Mouse (Mus musculus): Measurements from ENCODE around the gene Fat3. TPM values are rescaled to one million over a fixed set of nuclear protein-coding genes. Genes with fewer than 3 reads are reported as not detected.

Fat3 gene
- polyA plus RNA-seq, 1 experiment from 2014 or later, result 10.2 TPM

DNA sequence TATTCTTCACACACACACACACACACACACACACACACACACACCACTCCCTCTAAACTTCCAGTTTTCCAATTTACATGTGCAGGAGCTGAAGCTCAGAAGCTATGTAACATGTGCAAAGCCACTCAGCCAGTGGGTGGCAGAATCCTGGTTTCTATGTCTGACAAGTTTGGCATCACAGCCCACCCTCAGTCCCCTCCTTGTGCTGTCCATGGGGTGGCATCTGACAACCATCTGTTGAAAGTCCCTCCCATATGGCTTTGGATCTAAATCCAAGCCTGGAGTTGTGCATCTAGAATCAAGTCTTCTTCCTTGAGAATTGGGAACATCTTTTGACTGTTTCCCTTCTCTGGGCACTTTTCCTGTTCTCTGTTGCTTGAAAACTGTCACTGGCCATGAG, 464.7 kb downstream of the Fat3 start:
- no peak overlapping the region for H3K4me3 ChIP-seq (replicated peaks)
- H3K9me3 ChIP-seq (replicated peaks), result no peaks in the 10 kb centered on the region
- H3K27me3 ChIP-seq (replicated peaks), result no peaks in the 10 kb centered on the region
- no peak overlapping the region for H3K9ac ChIP-seq (replicated peaks)
- H3K4me2 ChIP-seq, result no peak overlapping the region
- H3K36me3 ChIP-seq, result no peaks in the 10 kb centered on the region
- no peak for ATAC-seq (ENCODE audit: low FRiP score)
- no peak overlapping the region for H3K27ac ChIP-seq (replicated peaks)
- no peaks in the 10 kb centered on the region for H3K4me1 ChIP-seq

DNA sequence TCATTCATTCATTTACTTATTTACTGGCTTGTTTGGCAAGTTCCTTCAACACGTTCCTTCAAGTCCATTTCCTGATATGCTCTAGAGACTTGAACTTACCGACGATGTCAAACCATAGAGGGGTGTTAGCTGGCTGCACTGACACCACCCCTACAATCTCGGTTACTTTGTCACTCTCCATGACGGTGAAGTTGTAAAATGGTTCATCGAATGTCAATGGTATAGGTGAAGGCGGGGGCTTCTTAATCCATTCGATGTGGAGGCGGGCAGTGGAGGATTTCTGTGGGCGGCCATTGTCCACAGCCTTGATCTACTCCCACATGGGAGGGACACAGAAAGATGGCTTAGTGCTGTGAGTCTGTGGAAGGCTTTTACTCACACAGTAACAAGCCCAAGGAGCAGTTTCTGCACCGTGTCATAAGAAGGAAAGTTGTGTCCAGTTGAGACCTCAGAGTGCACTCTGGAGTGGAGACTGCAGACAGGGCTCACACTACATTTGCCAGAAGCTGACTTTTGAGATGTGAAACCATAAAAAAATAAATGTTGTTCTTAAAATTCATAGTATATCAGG, 471.3 kb downstream of the Fat3 start:
- H3K4me1 ChIP-seq, result peaks cover 11% of the 10 kb centered on the region
- no peaks in the 10 kb centered on the region for H3K27me3 ChIP-seq (replicated peaks)
- H3K9ac ChIP-seq (replicated peaks), result no peak overlapping the region
- H3K36me3 ChIP-seq, result no peaks in the 10 kb centered on the region
- 71% methylated on average over 11 of the region's 11 CpGs for WGBS
- no peaks in the 10 kb centered on the region for H3K9me3 ChIP-seq (replicated peaks)
- ATAC-seq (ENCODE audit: low FRiP score), result no peak
- H3K27ac ChIP-seq (replicated peaks), result no peak overlapping the region
- H3K4me3 ChIP-seq (replicated peaks), result no peak overlapping the region
- no peak overlapping the region for H3K4me2 ChIP-seq

DNA sequence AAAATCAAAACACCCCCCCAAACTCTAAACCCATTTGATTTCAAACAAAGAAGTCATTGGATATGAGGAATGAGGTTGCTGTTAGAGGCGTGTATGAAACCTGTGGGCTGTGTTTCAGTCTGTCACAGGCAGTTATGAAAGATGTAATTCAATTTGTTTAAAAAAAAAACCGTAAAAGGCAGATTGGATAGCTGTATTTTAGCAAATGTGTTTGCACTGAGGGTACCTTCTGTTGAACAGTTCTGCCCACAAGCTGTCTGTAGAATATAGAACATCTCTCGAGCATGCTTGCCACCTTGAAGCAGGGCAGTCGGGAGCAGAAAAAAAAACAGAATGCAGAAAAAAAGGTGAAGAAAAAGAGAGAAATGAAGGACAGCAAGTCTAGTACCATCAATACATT, 472.0 kb downstream of the Fat3 start:
- WGBS, result 59% methylated on average over 4 of the region's 4 CpGs
- no peak overlapping the region for H3K4me2 ChIP-seq
- no peak overlapping the region for H3K4me3 ChIP-seq (replicated peaks)
- ATAC-seq (ENCODE audit: low FRiP score), result no peak
- H3K9ac ChIP-seq (replicated peaks), result no peak overlapping the region
- H3K36me3 ChIP-seq, result no peaks in the 10 kb centered on the region
- H3K27ac ChIP-seq (replicated peaks), result peak overlapping the region; percentile 45; the same call in 1 of the 2 replicates
- H3K9me3 ChIP-seq (replicated peaks), result no peaks in the 10 kb centered on the region
- peaks cover 11% of the 10 kb centered on the region for H3K4me1 ChIP-seq
- H3K27me3 ChIP-seq (replicated peaks), result no peaks in the 10 kb centered on the region

DNA sequence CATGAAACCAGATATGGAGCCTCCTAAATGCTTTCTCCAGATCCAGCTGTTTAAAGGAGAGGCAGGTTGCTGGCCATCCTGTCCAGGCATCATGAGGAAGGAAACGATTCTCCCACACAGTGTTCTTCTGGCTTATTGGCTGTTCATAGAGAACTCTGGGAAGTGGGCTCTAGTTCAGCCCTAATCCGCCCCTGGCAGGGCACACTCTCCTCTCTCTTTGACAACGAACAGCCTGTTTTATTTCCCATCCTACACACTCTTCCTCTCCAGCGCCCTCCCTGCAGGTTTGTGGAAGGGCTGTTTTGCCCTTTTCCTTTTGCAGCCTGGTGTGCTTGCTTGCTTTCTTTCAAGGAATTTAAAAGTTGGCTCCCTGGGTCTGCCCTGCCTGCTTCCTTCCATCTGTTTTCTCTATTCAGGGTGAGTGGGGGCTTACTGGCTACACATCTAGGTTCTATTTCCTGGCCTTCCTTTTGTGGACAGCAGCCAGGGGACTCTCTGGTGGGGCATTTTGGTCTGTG, 472.6 kb downstream of the Fat3 start:
- WGBS, result 40% methylated on average over 4 of the region's 4 CpGs
- no peaks in the 10 kb centered on the region for H3K36me3 ChIP-seq

DNA sequence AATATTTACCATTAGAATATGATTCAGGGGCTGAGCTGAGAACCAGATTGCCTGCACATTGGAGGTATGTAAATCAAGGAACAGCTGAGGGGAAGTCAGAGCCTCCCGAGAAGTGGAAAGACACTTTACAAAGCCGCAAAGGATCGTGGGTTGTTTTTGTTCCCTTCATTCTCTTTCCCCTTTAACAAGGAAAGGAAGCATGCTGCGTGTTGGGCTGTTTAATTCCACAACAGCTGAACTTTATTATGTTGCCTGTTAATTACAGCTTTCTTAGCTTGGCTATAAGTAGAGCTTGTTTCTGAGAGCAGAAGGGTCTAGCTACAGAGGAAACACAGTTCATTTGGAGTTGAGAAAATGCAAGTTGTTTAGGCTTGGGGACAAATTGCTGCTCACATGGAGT, 475.0 kb downstream of the Fat3 start:
- WGBS, result 36% methylated on average over 4 of the region's 4 CpGs
- H3K9ac ChIP-seq (replicated peaks), result no peak overlapping the region
- no peak for ATAC-seq (ENCODE audit: low FRiP score)

More for the DNA sequence above, 472.6 kb downstream of the Fat3 start:
- H3K9me3 ChIP-seq (replicated peaks), result no peaks in the 10 kb centered on the region
- H3K27me3 ChIP-seq (replicated peaks), result no peaks in the 10 kb centered on the region
- ATAC-seq (ENCODE audit: low FRiP score), result peak; percentile 42; the same call in 1 of the 2 replicates
- no peak overlapping the region for H3K4me2 ChIP-seq
- H3K27ac ChIP-seq (replicated peaks), result peak overlapping the region; percentile 45; the same call in 1 of the 2 replicates
- no peak overlapping the region for H3K9ac ChIP-seq (replicated peaks)
- H3K4me1 ChIP-seq, result peaks cover 11% of the 10 kb centered on the region
- H3K4me3 ChIP-seq (replicated peaks), result no peak overlapping the region

DNA sequence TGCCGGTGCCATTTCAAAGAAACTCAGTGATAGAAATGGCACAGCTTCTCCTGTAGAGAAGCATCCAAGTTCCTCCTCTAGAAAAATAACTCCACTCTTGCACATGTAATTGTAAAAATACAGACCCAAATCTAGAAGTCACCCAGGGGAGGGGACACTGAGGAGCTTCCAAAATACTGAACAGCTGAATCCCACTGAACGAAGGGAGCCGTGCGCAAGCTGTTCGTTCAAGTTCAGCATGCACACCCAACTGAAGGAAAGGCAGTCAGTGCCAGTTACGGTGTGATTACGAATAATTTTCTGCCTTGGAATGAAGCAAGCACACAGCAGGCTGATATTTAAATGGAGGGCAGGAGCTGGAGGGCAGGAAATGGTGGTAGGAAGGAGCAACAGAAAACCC, 476.4 kb downstream of the Fat3 start:
- WGBS, result 84% methylated on average over 7 of the region's 7 CpGs
- no peak overlapping the region for H3K27ac ChIP-seq (replicated peaks)
- H3K9me3 ChIP-seq (replicated peaks), result no peaks in the 10 kb centered on the region
- H3K36me3 ChIP-seq, result no peaks in the 10 kb centered on the region
- no peak overlapping the region for H3K4me2 ChIP-seq
- no peak overlapping the region for H3K4me3 ChIP-seq (replicated peaks)
- H3K4me1 ChIP-seq, result peaks cover 11% of the 10 kb centered on the region
- H3K27me3 ChIP-seq (replicated peaks), result no peaks in the 10 kb centered on the region
- H3K9ac ChIP-seq (replicated peaks), result no peak overlapping the region
- no peak for ATAC-seq (ENCODE audit: low FRiP score)

More for the DNA sequence above, 475.0 kb downstream of the Fat3 start:
- H3K4me1 ChIP-seq, result peaks cover 11% of the 10 kb centered on the region
- H3K36me3 ChIP-seq, result no peaks in the 10 kb centered on the region
- H3K4me3 ChIP-seq (replicated peaks), result no peak overlapping the region
- H3K27me3 ChIP-seq (replicated peaks), result no peaks in the 10 kb centered on the region
- no peak overlapping the region for H3K27ac ChIP-seq (replicated peaks)
- no peak overlapping the region for H3K4me2 ChIP-seq
- H3K9me3 ChIP-seq (replicated peaks), result no peaks in the 10 kb centered on the region

DNA sequence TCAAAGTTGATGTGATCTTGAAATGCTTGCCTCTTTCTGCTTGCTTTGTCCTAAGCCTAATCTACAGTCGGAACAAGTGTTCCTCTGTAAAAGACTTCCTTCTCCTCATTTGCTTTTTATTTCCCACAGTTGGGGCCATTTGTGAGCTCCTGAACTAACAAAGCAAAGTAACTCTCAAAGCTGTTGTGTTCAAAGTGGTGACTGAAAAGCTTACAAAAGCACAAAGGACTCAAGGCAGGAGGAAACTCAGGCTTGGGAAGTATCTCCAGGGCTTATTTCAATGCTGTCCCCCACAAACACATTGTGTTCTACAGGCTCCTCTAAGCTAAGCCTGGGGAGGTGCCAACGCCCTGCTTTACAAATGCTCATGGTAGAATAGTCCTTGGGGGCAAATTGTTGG, 487.0 kb downstream of the Fat3 start:
- H3K27ac ChIP-seq (replicated peaks), result no peak overlapping the region
- no peaks in the 10 kb centered on the region for H3K27me3 ChIP-seq (replicated peaks)
- no peaks in the 10 kb centered on the region for H3K9me3 ChIP-seq (replicated peaks)
- no peaks in the 10 kb centered on the region for H3K4me1 ChIP-seq
- no peak overlapping the region for H3K4me3 ChIP-seq (replicated peaks)
- ATAC-seq (ENCODE audit: low FRiP score), result no peak
- H3K36me3 ChIP-seq, result 0 out of 2 replicates have a peak, but pooled peaks cover under 1% of the 10 kb centered on the region
- H3K4me2 ChIP-seq, result no peak overlapping the region
- no peak overlapping the region for H3K9ac ChIP-seq (replicated peaks)
- 21% methylated on average over 2 of the region's 2 CpGs for WGBS

DNA sequence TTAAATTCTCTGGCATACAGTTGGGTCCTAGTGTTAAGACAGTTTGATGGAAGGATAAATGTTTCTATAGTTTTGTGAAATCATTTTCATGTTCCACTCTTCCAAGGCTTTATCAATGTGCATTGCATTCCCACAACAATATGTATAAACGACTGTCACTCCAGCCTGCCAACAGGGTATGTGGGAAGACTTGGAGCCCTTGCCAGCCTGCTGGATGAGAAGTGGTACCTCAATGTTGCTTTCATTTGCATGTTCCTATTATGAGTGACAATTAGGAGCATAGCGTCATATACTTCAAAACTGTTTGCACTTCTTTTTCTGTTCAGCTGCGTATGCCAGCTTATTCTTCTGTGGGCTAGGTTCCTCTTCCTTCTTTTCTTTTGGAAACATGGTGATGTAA, 489.7 kb downstream of the Fat3 start:
- whole genome bisulfite sequencing, result 94% methylated on average over 3 of the region's 3 CpGs
- Histone ChIP-seq H3K9me3 (replicated peaks) (no peaks in the 10 kb centered on the region), H3K36me3 (peaks cover 4% of the 10 kb centered on the region), H3K9ac (replicated peaks) (no peak overlapping the region), H3K4me2 (no peak overlapping the region), H3K27ac (replicated peaks) (no peak overlapping the region), H3K27me3 (replicated peaks) (no peaks in the 10 kb centered on the region), H3K4me3 (replicated peaks) (no peak overlapping the region), H3K4me1 (no peaks in the 10 kb centered on the region)
- ATAC-seq (ENCODE audit: low FRiP score), result no peak

DNA sequence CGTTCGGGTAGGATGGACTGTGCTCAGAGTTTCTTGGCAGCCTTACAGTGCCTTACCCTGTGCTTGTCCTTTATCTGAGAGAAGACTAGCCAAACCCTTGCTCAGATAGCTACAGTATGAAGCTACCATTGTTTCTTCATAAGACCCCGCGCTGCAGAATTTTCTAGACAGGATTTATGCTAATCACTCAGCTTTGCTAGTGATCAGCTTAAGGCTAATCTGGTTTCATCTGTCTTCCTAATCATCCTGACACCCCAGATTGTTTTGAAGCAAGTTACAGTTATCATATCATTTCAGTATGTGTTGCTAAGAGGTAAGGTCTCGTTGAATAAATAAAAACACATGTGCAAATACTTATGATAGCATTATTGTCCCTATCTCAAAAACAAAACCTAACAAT, 493.6 kb downstream of the Fat3 start:
- Histone ChIP-seq H3K27me3 (replicated peaks) (no peaks in the 10 kb centered on the region), H3K9ac (replicated peaks) (no peak overlapping the region), H3K4me3 (replicated peaks) (no peak overlapping the region), H3K4me2 (no peak overlapping the region), H3K4me1 (no peaks in the 10 kb centered on the region), H3K9me3 (replicated peaks) (no peaks in the 10 kb centered on the region), H3K27ac (replicated peaks) (no peak overlapping the region), H3K36me3 (peaks cover 7% of the 10 kb centered on the region)
- ATAC-seq (ENCODE audit: low FRiP score), result no peak
- 91% methylated on average over 5 of the region's 5 CpGs for WGBS

DNA sequence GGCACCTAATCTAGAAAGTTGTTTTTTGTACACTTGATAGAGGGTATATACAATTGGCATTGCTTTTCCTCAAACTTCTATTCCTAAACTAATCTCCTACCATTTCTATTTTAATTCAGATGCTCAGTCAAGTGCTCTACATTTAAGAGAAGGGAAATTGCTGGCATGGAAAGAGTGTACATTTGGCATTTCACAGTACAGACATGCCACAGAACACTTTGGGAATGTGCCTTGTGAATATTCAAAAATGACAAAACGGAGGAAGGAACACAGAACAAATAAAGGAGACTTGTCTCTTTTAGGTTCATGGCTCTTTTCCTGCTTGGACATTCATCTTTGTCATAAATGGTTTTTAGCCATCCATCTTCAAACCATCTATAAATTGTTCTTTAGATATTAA, 498.1 kb downstream of the Fat3 start:
- H3K27me3 ChIP-seq (replicated peaks), result no peaks in the 10 kb centered on the region
- WGBS, result 85% methylated on average over 1 of the region's 1 CpGs
- no peaks in the 10 kb centered on the region for H3K4me1 ChIP-seq
- no peak overlapping the region for H3K27ac ChIP-seq (replicated peaks)
- H3K4me3 ChIP-seq (replicated peaks), result no peak overlapping the region
- H3K36me3 ChIP-seq, result peaks cover 19% of the 10 kb centered on the region
- no peak overlapping the region for H3K9ac ChIP-seq (replicated peaks)
- no peak for ATAC-seq (ENCODE audit: low FRiP score)
- no peaks in the 10 kb centered on the region for H3K9me3 ChIP-seq (replicated peaks)
- H3K4me2 ChIP-seq, result no peak overlapping the region

DNA sequence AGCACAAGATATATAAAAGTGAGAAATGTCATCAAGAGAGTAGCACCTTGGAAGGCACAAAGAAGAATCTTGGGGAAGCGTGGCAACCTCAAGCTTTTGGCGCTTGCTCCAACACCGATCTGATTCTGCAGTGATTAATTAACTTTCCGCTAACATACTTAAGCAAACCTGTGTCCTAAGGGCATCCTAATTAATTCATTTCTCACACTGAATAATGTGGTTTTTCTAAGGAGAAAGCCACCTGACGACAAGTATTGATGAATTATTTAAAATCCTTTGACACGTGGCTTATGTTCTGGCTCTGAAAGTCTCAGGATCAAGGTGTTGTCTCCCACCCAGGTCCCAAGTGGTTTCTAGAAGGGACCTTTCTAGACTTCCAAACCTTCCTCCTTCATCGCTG, 506.3 kb downstream of the Fat3 start:
- Histone ChIP-seq H3K4me2 (no peak overlapping the region), H3K9ac (replicated peaks) (no peak overlapping the region), H3K27ac (replicated peaks) (no peak overlapping the region), H3K4me1 (peaks cover 6% of the 10 kb centered on the region; the same call in 1 of the 2 replicates), H3K27me3 (replicated peaks) (no peaks in the 10 kb centered on the region), H3K36me3 (peaks cover 34% of the 10 kb centered on the region), H3K9me3 (replicated peaks) (no peaks in the 10 kb centered on the region), H3K4me3 (replicated peaks) (no peak overlapping the region)
- no peak for ATAC-seq (ENCODE audit: low FRiP score)
- 47% methylated on average over 7 of the region's 7 CpGs for WGBS

DNA sequence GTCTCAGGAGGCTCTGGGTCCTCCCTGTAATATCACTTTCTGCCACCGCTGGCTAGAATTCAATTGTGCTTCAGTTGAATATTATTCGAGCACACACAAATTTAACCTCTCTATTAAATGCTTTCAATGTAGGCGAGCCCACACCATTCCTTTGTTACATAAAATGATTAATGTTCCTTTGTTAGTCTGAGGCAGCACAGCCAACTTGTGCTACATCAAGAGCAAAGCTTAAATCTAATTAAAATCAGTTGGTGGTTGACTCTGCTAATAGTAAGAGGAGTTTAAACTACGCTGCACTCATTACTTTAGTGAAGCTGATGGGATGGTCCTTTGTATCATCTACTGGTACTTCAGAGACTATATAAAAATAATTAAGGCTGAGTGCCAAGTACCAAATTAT, 506.9 kb downstream of the Fat3 start:
- peak overlapping the region; percentile 60; the same call in 1 of the 2 replicates for H3K27ac ChIP-seq (replicated peaks)
- peak; percentile 71; the same call in 1 of the 2 replicates for ATAC-seq (ENCODE audit: low FRiP score)

More for the DNA sequence above, 506.9 kb downstream of the Fat3 start:
- no peak overlapping the region for H3K4me3 ChIP-seq (replicated peaks)
- H3K36me3 ChIP-seq, result peaks cover 31% of the 10 kb centered on the region
- no peak overlapping the region for H3K4me2 ChIP-seq
- H3K9ac ChIP-seq (replicated peaks), result no peak overlapping the region
- no peaks in the 10 kb centered on the region for H3K9me3 ChIP-seq (replicated peaks)
- 34% methylated on average over 4 of the region's 4 CpGs for WGBS
- peaks cover 6% of the 10 kb centered on the region; the same call in 1 of the 2 replicates for H3K4me1 ChIP-seq
- H3K27me3 ChIP-seq (replicated peaks), result no peaks in the 10 kb centered on the region

Measured in neural tube, embryonic 15.5 days (tissue).